Mouse (Mus musculus) urinary bladder, postnatal 25 days (tissue): ENCODE measurements at regions not wholly inside any gene's neighbourhood (a gene's known extent, or its start where the extent isn't known, plus 50 kb on each side); places are given as distances from the start of the nearest gene placed in this dataset.

Experiments
- DNase-seq: peaks from one replicate; pipeline ENCODE4 v3.0.0; 2022; ENCODE audit warnings: low spot score

DNA sequence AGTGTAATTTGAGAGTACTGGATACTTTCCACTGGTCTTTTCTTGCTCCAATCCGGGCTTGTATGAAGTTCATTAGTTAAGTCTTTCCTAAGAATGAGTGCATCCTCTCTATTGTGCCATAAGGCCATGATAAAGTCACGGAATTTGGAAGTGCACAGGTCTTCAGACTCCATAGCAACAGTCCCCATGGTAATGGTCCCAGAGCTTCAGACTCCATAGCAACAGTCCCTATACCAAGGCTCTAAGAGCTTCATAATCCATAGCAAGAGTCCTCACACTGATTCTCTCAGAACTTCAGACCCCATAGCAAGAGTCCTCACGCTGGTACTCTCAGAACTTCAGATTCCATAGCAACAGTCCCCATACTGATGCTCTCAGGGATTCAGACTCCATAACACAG, 214.5 kb upstream of the Far2 start:
- no peak for DNase-seq

DNA sequence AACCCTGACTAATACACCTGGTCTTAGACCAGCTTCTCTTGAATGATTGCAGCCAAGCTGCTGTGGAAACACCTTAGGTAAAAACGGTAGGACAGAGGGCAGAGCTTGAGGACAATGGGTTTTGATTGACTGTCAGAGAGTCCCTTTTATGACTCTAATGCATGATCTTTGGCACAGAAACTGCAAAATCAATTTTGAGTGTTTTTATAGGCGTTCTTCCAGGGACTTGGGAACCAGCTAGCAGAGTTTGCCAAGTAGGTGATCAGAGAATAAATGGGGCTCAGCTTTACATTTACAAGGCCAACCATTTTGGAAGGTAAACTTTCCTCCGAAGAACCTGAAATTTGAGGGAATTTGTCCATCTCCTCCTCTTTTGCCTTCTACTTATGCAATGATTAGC, 213.6 kb upstream of the Far2 start:
- no peak for DNase-seq

DNA sequence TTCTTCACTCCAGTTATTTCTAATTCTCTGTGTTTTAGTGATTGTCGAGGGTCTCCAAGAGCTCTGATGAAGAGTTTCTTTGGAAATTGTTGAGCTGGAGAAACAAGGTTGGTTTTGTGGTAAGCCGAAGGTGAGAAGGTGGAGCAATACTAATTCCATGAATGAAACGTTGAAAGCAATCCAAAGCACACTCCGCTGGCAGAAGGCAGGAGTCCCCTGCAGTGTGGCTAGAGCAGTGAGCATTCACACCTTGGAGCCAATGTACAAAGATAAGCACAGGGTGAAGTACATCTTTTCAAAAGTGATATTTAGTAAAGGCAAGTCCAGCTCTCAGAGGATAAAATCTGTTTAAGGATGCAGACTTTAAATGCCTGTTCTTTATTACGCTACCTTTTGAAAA, 208.2 kb upstream of the Far2 start:
- no peak for DNase-seq

DNA sequence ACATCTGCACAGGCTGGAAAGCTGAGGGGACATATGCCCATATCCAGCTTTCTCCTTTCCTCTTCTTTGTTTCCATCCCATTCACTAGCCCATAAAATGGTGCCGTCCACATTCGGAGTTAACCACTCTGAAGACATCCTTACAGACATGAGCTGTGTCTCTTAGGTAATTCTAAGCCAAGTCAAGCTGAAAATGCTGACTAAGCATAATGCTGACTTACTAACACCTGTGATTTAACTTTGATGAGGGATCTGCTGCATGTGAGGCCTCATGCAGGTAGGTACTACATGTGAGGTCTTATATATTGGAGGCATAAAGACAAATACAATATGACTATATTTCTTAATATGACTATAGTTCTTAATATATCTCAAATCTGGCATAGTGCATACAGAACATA, 197.1 kb upstream of the Far2 start:
- DNase-seq: no peak

DNA sequence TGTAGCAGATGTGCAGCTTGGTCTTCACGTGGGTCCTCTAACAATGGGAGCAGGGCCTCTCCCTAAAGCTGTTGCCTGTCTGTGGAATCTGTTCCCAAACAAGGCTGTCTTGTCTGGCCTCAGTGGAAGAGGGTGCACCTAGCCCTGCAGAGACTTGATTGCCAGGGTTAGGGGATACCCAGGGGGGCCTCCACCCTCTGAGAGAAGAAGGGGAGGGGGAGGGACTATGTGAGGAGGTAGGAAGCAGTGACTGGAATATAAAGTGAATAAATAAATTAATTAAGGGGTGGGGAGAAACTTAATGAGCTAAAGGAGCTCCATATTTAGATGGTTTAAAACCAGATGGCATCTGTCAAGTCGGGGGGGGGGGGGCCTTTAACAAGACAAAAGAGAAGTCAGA, 185.9 kb upstream of the Far2 start:
- DNase-seq: no peak

DNA sequence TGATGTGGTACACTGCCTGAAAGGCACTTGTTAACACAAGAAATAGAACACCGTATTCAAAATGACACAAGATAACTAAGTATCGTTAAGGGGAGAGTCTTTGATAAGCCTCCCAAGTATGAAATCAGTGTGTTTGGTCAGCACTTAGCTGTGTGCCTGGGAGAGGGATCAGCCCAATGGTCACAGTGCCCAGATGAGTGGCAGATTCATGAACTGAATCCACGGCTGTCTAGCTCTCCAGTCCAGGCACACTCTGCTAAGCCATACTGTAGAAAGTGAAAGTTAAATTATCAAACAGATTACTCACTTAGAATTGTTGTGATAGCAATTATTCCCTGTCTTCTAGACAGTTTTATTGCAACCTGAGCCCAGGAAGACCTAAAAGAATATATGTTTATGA, 176.0 kb upstream of the Far2 start:
- no peak for DNase-seq

DNA sequence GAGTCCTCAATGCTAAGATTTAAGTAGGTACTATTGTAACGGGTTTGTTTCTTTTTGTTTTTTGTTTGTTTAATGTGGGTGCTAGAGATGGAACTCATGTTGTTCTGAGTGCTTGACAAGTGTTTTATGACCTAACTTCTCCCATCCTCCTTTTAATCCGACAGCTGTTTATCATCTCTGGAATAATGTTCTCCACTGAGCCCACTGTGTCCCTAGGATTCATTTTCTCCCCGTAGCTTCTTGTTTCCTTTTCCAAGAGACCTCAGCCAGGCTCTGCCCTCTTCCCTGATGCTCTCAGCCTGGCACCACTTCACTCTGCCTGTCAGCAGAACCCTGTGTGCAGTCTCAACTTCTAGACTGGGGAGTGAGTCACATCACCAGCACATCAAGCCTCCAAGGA, 173.9 kb upstream of the Far2 start:
- no peak for DNase-seq

DNA sequence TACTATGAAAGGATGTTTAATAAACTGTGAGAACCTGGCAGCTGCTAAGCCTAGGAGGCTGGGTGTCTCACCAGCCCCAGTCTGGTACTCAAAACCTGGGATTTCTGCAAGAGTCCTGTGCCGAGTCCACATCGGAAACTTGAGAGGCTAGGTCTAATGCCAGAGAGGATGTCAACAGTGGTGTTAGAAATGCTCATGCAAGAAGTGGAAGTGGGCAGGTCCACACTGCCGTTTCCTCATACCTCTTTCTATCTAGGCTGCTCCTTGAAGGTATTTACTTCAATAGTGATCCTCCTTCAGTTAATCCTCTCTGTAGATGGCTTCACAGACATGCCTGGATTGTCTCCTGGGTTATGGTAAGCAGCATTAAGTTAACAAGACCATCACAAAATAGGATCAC, 168.6 kb upstream of the Far2 start:
- DNase-seq: no peak

DNA sequence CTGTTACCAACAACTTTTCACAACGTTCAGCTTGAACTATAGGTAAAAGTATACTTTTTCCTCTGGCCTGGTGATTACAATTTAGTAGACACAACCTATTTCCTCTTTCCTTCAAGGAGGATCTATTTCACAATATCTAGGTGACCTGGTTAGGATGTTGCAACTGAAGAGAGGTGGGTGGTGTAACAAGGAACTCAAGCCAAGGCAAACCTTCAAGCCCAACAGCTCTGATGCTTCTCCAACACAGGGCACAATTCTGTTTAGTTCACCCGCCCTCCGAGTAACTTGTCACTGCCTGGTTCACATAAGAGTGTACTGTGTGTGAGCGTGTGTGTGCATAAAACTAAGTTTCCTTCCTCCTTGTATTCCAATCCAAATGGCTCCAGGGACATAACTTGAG, 161.2 kb upstream of the Far2 start:
- no peak for DNase-seq

DNA sequence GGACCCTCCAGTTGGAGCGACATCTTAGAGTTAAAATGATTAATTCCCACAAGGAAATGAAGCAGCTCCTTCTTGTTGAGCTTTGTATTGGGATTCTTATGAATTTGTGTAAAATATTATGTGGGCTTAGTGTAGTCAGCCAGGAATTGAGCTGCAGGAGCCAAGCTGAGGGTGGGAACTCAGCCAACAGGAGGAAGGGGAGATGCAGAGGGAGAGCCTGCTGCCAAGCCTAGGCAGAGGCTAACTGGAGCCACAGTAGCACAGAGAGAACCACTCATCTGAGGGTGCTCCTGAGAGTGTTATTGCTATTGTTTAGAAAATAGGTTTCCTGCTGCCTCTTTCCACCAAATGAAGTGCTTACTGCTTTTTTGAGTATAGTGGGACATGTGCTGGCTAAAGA, 127.4 kb upstream of the Far2 start:
- no peak for DNase-seq

DNA sequence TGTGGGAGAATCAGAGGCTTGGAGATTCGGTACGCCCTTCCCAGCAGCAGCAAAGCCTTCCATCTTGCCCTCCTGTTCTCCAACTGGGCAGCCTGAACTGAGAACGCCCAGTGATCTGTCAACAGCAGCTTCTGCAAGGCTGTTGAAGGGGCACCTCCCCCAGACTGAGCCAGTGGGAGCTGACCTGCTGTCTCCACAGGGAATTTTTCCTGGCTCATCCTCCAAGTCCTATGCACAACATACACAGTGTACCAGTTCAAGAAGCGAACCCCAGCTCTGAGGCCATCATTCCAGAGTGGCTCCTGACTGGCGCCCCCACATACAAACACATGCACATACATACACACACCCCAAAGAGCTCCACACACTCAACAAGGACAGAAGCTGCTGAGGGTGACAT, 126.0 kb upstream of the Far2 start:
- no peak for DNase-seq

DNA sequence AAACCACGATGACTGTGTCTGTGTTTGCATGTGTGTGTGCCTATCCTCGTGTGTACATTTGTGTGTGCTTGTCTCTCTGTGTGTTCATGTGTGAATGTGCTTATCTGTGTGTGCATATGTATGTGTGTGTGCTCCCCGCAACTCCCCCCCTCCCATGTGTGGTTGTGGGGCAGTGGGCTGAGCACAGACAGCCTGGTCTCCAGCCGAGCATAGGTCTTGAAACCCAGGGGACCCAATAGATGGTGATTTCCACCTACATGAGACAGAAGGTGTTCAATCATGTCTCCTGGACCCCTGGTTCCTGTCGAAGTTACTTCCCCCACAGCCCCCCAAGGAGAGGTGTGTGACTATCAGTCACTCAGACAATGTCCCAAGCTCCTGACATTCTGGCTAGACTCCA, 124.6 kb upstream of the Far2 start:
- no peak for DNase-seq

DNA sequence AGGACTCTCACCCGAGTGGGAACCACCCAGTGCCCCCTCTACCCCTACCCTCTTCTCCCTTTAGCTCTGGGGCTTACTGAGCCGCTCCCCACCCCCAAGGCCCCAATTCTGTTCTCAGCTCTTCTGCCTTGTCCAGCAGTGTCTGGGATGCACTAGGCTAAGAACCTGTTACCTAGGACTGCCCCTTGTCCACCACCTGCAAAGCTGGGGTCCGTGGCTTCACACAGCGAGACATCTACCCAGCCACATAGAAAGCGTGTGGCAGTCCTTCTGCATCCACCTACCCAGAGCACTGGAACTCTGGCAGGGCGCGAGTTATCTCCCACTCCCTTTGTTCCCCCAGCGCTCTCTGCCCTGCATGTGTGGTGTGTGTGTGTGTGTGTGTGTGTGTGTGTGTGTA, 123.8 kb upstream of the Far2 start:
- DNase-seq: no peak

DNA sequence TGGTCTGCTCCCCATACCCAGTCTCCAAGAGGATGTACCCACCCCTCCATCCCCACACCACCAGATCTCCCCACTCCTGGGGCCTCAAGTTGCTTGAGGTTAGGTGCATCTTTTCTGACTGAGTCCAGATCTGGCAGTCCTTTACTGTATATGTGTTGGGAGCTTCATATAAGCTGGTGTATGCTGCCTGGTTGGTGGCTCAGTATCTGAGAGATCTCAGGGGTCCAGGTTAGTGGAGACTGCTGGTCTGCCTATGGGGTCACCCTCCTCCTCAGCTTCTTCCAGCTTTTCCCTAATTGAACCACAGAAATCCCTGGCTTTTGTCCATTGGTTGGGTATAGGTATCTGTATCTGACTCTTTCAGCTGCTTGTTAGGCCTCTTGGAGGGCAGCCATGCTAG, 118.1 kb upstream of the Far2 start:
- no peak for DNase-seq

DNA sequence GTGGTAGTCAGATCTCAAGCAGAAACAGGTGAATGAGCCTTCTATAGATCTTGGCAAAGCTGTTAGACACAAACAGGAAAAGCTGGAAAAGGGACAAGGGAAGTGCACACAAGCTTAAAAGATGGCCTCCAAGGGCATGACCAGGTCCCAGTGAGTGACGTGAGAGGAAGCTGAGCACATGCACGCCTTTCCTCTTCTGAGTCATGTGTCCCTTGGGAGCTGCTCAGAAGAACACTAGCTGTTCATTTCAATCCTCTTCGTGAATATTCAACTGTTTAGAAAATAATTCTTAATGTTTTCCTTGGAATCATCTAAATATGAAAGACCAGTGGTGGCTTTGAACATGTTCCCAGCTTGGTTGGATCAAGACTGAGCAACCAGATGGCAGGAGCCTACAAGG, 103.0 kb upstream of the Far2 start:
- no peak for DNase-seq

DNA sequence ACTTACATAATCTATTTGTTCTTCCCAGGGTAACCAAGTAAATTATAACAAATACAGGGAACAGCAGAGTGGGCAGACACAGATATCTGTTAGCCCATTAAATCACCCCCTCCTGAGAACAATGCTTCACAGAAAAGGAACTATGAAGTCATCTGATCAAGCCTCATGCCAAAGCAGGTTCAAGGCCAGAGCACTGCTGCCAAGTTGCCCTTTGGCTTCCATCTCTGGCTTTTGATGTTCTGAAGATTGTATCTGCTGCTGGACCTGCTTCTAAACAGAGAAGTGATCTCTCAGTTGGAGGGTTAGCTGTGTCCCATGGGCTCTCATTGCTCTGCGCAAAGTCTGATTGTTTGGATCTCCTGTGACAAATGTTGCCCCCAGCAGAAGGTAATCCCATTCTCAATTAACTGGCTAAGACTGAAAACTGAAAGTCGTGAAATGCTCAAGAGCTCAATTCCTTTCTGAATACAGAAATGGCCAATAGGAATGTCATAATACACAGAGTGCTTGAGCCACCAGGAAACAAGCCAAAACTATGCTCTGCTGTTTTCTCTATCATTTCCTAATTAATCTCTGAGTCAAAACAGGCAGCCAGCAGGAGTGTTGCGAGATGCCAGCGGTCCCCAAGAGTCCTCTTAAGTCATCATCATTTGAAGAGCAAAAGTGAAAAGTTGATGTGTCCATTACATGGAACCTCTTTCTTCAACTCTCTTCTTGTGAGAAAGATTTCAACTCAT, 102.0 kb upstream of the Far2 start:
- no peak for DNase-seq

DNA sequence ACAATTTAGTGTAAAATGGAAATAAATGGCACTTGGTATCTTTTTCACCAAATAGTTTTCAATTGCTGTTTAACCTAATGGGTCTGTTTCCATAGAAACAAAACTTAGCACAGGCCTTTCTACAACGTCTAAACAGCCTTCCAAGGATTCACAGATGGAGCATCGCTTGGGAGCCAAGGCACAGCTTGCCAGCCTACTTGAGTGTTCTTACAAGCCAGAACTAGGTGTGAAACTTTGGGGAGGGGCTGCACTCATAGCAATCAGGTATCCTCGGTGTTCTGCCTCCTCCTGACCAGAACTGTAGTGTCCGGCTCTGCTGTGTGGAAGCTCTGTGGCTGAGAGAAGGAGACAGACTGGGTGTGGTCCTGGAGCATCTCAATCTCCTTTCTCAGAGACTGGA, 99.1 kb upstream of the Far2 start:
- DNase-seq: no peak

DNA sequence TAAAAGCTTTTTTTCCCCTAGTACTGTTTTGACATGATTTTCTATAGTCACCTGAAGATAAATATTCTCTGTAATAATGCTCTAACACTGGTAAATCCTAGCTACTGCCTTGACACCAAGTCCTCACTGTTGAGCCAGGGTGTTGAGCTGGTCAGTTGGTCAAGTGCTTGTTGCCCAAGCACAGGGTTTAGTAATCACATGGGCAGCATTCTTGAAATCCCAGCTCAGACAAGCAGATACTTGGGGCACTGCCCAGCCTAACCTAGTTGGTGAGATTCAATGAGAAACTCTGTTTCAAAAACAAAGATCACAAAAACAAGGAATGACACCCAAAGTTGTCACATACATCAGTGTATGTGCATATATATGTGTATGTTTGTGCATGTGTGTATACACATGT, 95.4 kb upstream of the Far2 start:
- DNase-seq: no peak

DNA sequence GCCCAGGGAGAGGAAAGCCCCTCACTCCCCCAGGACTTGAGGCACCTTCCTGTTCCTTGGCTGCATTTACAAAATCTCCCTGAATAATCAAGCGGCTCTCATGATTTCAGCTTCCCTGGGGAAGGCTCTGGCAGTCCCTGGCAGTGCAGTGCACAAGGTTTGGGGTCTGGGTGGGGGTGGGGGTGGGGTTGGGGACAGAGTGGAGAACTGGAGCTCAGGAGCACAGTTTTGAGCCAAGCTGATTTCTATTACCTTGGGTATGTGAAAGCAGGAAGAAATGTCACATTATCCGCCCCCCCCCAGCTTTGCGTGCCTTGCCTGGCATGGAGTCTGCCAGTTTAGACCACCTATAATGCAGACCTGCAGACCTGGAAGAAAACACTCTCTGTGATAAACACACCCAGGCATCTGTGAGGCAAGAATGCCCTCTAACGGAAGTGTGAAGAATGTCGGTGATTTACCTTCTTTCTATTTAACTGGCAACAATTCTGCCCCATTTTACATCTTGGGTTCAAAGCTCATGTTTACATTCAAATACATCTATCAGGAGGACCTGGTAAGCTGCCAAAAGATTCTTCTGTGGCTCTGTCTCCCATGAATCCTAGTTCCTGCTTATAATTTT, 93.9 kb upstream of the Far2 start:
- DNase-seq: no peak

DNA sequence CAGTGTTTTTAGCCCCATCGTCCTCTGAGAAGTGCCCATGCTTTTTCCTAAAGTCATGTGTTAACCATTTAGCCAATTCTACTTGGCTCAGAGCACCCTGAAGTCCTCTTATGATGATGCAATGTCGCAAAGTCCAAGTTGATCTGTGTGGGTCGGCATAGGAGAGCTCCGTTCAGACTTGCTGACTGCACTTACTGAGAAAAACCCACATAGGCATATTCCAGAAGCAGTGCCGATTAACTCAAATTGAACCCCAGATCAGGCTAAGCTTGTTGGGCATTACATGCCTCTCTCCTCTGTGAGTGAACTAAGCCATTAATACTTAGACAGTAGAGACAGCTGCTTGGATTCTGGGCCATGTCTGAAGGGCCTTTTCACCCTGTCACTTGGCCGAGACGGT, 93.3 kb upstream of the Far2 start:
- DNase-seq: no peak

DNA sequence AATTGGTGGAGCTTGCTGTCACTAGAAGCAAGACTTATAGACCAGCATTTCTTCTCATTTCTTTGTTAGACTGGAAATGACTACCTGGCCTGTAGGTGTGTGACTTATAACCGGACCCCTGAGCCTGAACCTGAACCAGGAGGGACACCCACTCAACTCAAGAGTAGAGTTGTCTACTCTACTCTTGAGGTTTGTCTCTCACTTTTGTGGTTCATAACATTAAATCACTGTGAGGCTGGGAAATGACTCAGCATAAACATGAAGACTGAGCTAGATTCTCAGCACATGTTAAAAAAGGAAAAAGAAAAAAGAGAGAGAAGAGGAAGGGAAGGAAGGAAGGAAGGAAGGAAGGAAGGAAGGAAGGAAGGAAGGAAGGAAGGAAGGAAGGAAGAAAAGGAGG, 92.8 kb upstream of the Far2 start:
- no peak for DNase-seq

DNA sequence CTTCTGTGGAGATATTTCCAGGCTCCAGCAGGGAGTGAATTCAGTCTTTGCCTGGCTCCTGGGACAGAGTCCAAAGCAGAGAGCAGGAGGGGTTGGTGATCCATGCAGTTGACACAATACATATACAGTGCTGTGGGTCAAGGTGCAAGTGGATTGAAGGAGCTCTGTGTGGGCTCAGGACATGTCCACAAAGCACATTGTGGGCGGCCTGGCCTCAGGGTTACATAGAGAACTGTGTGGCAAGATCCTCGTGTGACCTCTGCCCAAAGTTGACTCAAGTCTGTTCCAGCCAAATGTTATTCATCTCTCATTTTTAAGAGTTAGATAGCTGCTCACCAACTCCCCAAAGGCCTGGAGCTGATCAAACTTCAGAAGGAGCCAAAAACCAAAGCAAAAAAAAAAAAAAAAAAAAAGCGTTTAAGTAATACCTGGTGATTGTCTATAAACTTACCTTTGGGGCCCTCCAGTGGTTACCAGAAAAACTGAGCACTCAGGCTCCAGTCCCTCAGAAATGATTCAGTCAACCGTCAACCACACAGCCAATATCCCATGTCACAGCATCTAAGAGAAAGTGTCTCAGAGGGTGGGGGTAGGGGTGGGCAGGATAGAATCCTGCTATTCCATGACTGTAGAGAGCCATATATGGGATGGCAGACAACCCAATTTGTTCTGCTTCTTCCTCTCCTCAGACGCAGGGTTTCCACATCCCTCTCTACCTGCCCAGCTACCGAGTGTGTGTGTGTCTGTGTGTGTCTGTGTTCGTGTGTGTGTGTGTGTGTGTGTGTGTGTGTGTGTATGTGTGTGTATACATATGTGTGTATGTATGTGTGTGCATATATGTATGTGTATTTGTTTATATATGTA, 91.9 kb upstream of the Far2 start:
- DNase-seq: no peak

DNA sequence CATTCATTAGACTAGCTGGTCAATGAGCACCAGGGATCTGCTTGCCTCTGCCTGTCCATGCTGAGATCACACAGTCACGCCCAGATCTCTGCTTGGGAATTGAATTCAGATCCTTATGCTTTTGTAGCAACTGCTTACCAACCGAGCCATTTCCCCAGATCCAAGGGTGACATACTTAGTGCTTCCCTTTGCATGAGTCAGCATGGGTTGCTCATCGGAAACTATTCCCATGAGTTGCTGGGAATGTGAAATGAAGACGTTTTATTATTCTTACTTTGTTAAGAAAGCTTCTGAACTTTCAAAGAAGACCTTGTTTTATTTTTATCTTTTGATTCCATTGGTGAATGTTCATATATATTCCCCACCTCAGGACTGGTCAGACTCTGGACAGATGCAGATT, 82.3 kb upstream of the Far2 start:
- no peak for DNase-seq
